Mouse (Mus musculus) C2C12 (cell line): ENCODE results near the gene Exph5. TPM values are rescaled to one million over a fixed set of nuclear protein-coding genes. Genes with fewer than 3 reads are reported as not detected.

Experiments
- H3K27me3 ChIP-seq: one replicate; pipeline ENCODE4 v1.6.1; 2011; ENCODE audit not compliant: control insufficient read depth, insufficient read depth, insufficient read length
- H3K36me3 ChIP-seq: one replicate; pipeline ENCODE4 v1.6.1; 2011; ENCODE audit not compliant: control insufficient read depth, insufficient read depth
- H3K4me3 ChIP-seq: one replicate; pipeline ENCODE4 v1.5.1; 2011; ENCODE audit warnings: mild to moderate bottlenecking, control low read depth; ENCODE audit not compliant: poor library complexity, insufficient read depth, severe bottlenecking
- H3K79me2 ChIP-seq: one replicate; pipeline ENCODE4 v1.6.1; 2011; ENCODE audit not compliant: control insufficient read depth, insufficient read depth
- H3K79me3 ChIP-seq: one replicate; pipeline ENCODE4 v1.6.1; 2011; ENCODE audit warnings: low read depth, control low read depth
- H3ac ChIP-seq: one replicate; pipeline ENCODE3; 2011; ENCODE audit warnings: low read depth; ENCODE audit not compliant: control insufficient read depth, insufficient read length
- CEBPB ChIP-seq: IDR thresholded peaks from one replicate; pipeline ENCODE4 v1.6.1; 2011; ENCODE audit warnings: low read depth, mild to moderate bottlenecking, control low read depth, moderate library complexity
- CTCF ChIP-seq: IDR thresholded peaks from one replicate; pipeline ENCODE4 v1.5.1; 2011; ENCODE audit not compliant: control insufficient read depth, insufficient read depth, insufficient read length
- FOSL1 ChIP-seq: IDR thresholded peaks from one replicate; pipeline ENCODE4 v1.8.0; 2011; ENCODE audit warnings: mild to moderate bottlenecking, low read length; ENCODE audit not compliant: poor library complexity, insufficient read depth, severe bottlenecking
- MAX ChIP-seq: IDR thresholded peaks from one replicate; pipeline ENCODE4 v1.6.1; 2011; ENCODE audit warnings: mild to moderate bottlenecking, control low read depth
- MYOD1 ChIP-seq: IDR thresholded peaks from one replicate; pipeline ENCODE4 v1.6.1; 2011; ENCODE audit warnings: low read depth; ENCODE audit not compliant: control insufficient read depth, insufficient read length
- MYOG ChIP-seq: IDR thresholded peaks from one replicate; pipeline ENCODE4 v1.6.1; 2011; ENCODE audit not compliant: control insufficient read depth, insufficient read length; ENCODE audit errors: extremely low read depth
- USF1 ChIP-seq: IDR thresholded peaks from one replicate; pipeline ENCODE4 v1.6.1; 2011; ENCODE audit warnings: low read depth, mild to moderate bottlenecking, control low read depth, moderate library complexity
- polyA plus RNA-seq: library from polyadenylated mRNA; unstranded; fragments of >200 nt; fragmentation: generic; extraction: Trizol; gene quantifications from one replicate; pipeline ENCODE4 v1.2.1, GENCODE M21; 2012; ENCODE audit warnings: missing spikeins

Exph5 gene
- polyA plus RNA-seq, 1 experiment: not detected

DNA sequence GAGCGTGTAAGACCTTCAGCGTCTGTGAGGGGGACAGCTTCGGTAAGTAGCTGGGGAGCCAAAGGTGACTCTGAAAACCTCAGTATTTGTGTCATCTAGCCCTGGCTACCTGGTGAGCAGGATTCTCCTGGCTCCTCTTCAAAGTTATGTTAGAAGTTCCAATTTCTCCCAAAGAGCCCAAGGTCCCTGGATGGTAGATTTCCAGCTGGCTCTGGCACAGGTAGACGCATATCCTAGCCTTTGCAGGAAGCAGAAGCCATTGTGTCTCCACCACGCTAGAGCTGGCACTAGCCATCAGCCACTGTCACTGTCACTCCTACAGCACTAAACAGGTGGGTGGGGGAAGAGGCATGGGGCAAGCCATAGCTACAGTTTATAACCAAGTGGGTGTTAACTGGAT lies 51.7 kb downstream of the Exph5 start:
- H3K4me3 ChIP-seq: no peak overlapping the region
- TF ChIP-seq MYOD1 (no peak), CTCF (no peak), FOSL1 (no peak), MAX (no peak), USF1 (no peak), MYOG (no peak), CEBPB (no peak)
- peaks cover 3% of the 10 kb centered on the region for H3K27me3 ChIP-seq
- no peaks in the 10 kb centered on the region for H3K79me3 ChIP-seq
- H3K36me3 ChIP-seq: no peaks in the 10 kb centered on the region
- no peak overlapping the region for H3ac ChIP-seq
- no peaks in the 10 kb centered on the region for H3K79me2 ChIP-seq

DNA sequence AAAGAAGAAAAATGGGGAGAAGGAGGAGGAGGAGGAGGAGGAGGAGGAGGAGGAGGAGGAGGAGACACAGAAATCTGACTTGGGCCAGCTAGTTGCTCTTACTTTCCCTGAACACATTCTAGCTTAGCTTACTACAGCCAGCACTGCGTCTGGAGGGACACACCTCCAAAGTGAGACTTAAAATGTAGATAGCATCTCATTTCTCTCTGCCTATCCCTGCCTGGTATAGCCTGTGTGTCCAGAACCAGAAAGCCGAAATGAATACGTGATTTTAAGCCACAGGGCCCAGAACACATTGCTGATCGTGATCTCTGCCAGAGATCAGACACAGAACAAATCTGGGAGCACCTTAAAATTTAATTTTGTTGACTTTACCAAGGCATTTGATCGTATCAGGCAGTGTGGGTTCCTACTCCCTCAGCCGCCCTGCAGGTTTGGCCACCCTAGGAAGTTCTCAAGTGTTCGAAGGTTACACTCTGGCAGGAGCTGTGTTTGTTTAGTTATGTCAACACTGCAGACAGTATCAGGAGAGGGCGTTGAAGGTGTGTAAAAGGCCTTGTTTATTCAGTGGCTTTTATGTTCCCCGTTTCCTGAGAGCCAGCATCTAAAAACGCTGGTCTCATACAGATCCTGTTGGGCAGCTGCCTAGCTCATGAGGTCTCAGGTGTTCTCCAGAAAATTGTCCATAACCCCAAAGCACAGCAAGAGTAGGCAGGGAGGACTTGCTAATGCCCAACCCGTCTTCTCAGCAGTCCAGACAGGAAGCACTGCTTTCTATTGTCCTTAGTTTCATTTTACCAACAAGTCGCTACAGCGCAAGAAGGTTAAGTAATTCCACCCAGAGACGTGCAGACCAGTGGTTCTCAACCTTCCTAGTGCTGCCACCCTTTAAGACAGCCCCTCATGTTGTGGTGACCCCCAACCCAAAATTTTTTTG lies 55.0 kb downstream of the Exph5 start:
- TF ChIP-seq MYOG (no peak), CTCF (no peak), USF1 (no peak), FOSL1 (no peak), MYOD1 (no peak), CEBPB (no peak), MAX (no peak)
- no peaks in the 10 kb centered on the region for H3K79me3 ChIP-seq
- H3ac ChIP-seq: no peak overlapping the region
- H3K4me3 ChIP-seq: no peak overlapping the region
- no peaks in the 10 kb centered on the region for H3K79me2 ChIP-seq
- H3K27me3 ChIP-seq: peaks cover 3% of the 10 kb centered on the region
- H3K36me3 ChIP-seq: no peaks in the 10 kb centered on the region

GRCm38 (mm10) chr9:53371339-53371738 lies 69.9 kb downstream of the Exph5 start:
- no peak for TF ChIP-seq CEBPB
- no peaks in the 10 kb centered on the region for H3K79me3 ChIP-seq
- no peaks in the 10 kb centered on the region for H3K79me2 ChIP-seq
- no peaks in the 10 kb centered on the region for H3K36me3 ChIP-seq
- H3ac ChIP-seq: no peak overlapping the region
- no peak overlapping the region for H3K4me3 ChIP-seq
- no peaks in the 10 kb centered on the region for H3K27me3 ChIP-seq

GRCm38 (mm10) chr9:53375907-53376306 lies 74.4 kb downstream of the Exph5 start:
- H3K27me3 ChIP-seq: no peaks in the 10 kb centered on the region
- H3K79me2 ChIP-seq: no peaks in the 10 kb centered on the region
- H3K4me3 ChIP-seq: no peak overlapping the region
- no peaks in the 10 kb centered on the region for H3K36me3 ChIP-seq
- H3K79me3 ChIP-seq: no peaks in the 10 kb centered on the region
- TF ChIP-seq CTCF (no peak), FOSL1 (no peak), MYOG (no peak), CEBPB (no peak), MYOD1 (no peak)
- no peak overlapping the region for H3ac ChIP-seq

- no peaks in the 10 kb centered on the region for H3K36me3 ChIP-seq
- H3K27me3 ChIP-seq: no peaks in the 10 kb centered on the region
- no peaks in the 10 kb centered on the region for H3K79me3 ChIP-seq
- no peaks in the 10 kb centered on the region for H3K79me2 ChIP-seq
- TF ChIP-seq MYOG (no peak), USF1 (no peak), FOSL1 (no peak), CEBPB (no peak), MAX (no peak), CTCF (no peak), MYOD1 (no peak)
- no peak overlapping the region for H3ac ChIP-seq
- H3K4me3 ChIP-seq: no peak overlapping the region
Measured at GRCm38 (mm10) chr9:53376820-53377219, 75.3 kb downstream of the Exph5 start.

- H3K4me3 ChIP-seq: no peak overlapping the region
- no peaks in the 10 kb centered on the region for H3K79me2 ChIP-seq
- H3K36me3 ChIP-seq: no peaks in the 10 kb centered on the region
- TF ChIP-seq MAX (no peak), USF1 (no peak), CEBPB (no peak), CTCF (no peak), FOSL1 (no peak), MYOG (no peak), MYOD1 (no peak)
- H3K27me3 ChIP-seq: no peaks in the 10 kb centered on the region
- no peak overlapping the region for H3ac ChIP-seq
- no peaks in the 10 kb centered on the region for H3K79me3 ChIP-seq
Measured at GRCm38 (mm10) chr9:53377597-53377996, 76.1 kb downstream of the Exph5 start.
